Mouse (Mus musculus) limb, embryonic 14.5 days (tissue): ENCODE measurements around the gene Gm6370. TPM values are rescaled to one million over a fixed set of nuclear protein-coding genes. Genes with fewer than 3 reads are reported as not detected.
"Not testable (repeated sequence)": the region's sequence is repeated elsewhere in the genome, so short reads cannot be mapped to it uniquely, and the experiment has no call there.

Experiments used
- ATAC-seq: fragments of 200-750 bp; cut with Nextera tagmentation; 2 replicates; pipeline ENCODE4 v1.8.0; 2017; ENCODE audit warnings: low read depth, moderate number of reproducible peaks, moderate TSS enrichment; ENCODE audit not compliant: low FRiP score
- DNase-seq: peaks from one replicate; pipeline ENCODE4 v3.0.0-alpha.2; 2015; ENCODE audit warnings: low spot score
- H3K27ac ChIP-seq: fragments of 300-500 bp; sonication (generic); replicated peaks from 2 replicates; pipeline ENCODE4 v1.5.1; 2014; ENCODE audit warnings: low read depth, mild to moderate bottlenecking, low read length, moderate library complexity, mixed read lengths
- H3K27me3 ChIP-seq: fragments of 300-500 bp; sonication (generic); 2 replicates; pipeline ENCODE4 v1.6.1; 2014; ENCODE audit warnings: low read length, mixed read lengths; ENCODE audit not compliant: control insufficient read depth, insufficient read depth
- H3K36me3 ChIP-seq: fragments of 300-500 bp; sonication (generic); 2 replicates; pipeline ENCODE4 v1.6.1; 2014; ENCODE audit warnings: mild to moderate bottlenecking, low read length, moderate library complexity, mixed read lengths; ENCODE audit not compliant: control insufficient read depth, insufficient read depth
- H3K4me1 ChIP-seq: fragments of 300-500 bp; sonication (generic); 2 replicates; pipeline ENCODE4 v1.6.1; 2014; ENCODE audit warnings: antibody characterized with exemption, low read length, mixed read lengths; ENCODE audit not compliant: control insufficient read depth, insufficient read depth
- H3K4me2 ChIP-seq: fragments of 300-500 bp; sonication (generic); replicated peaks from 2 replicates; pipeline ENCODE4 v1.6.1; 2014; ENCODE audit warnings: low read depth, mild to moderate bottlenecking, low read length, moderate library complexity; ENCODE audit not compliant: severe bottlenecking
- H3K4me3 ChIP-seq: fragments of 300-500 bp; sonication (generic); replicated peaks from 2 replicates; pipeline ENCODE4 v1.5.1; 2014; ENCODE audit warnings: low read length
- H3K9ac ChIP-seq: fragments of 300-500 bp; sonication (generic); 2 replicates; pipeline ENCODE4 v1.6.1; 2014; ENCODE audit warnings: mild to moderate bottlenecking, low read depth, low read length, moderate library complexity; ENCODE audit not compliant: severe bottlenecking
- H3K9me3 ChIP-seq: fragments of 300-500 bp; sonication (generic); 2 replicates; pipeline ENCODE4 v1.6.1; 2016; ENCODE audit warnings: low read length; ENCODE audit not compliant: control insufficient read depth
- WGBS: fragments of 180-500 bp; shearing (Covaris S2); extraction: QIAGEN DNeasy Blood & Tissue Kit; methylation state at CpG from one replicate; pipeline ENCODE4 v1.1.7; 2014; 5-methylcytosine and 5-hydroxymethylcytosine counted together
- polyA plus RNA-seq, 2 experiments: library from polyadenylated mRNA; depleted of rRNA in 1 of 2; stranded (reverse) in 1 of 2; unstranded in 1 of 2; fragments of >200 nt; fragmentation: Nextera tagmentation in 1 of 2; extraction: Ambion mirVana in 1 of 2; gene quantifications; 2 replicates each; pipeline versions ENCODE4 v1.2.1 to v1.2.3; 2012 to 2014

Gm6370 gene
- polyA plus RNA-seq, 2 experiments = not detected

- WGBS = no CpG with 5 or more reads among the region's 5 CpGs
- not testable (repeated sequence) for H3K27ac ChIP-seq
Measured at GRCm38 (mm10) chr5:146502099-146502498, 10.9 kb downstream of the Gm6370 start, which contains the start of gene 4930449I24Rik. Gene 4930449I24Rik, plus strand, starts transcription at chr5:146502399.

GRCm38 (mm10) chr5:146513823-146514222, 22.7 kb downstream of the Gm6370 start, which contains the start of gene Gm3402:
Gene Gm3402, plus strand, starts transcription at chr5:146514123.
- not testable (repeated sequence) for H3K9ac ChIP-seq, H3K4me2 ChIP-seq

More at GRCm38 (mm10) chr5:146502099-146502498, 10.9 kb downstream of the Gm6370 start, which contains the start of gene 4930449I24Rik:
- not testable (repeated sequence) for H3K27me3 ChIP-seq, H3K4me2 ChIP-seq, H3K4me1 ChIP-seq, DNase-seq, H3K4me3 ChIP-seq, H3K36me3 ChIP-seq, H3K9ac ChIP-seq, ATAC-seq, H3K9me3 ChIP-seq

GRCm38 (mm10) chr5:146525501-146525900, 34.3 kb downstream of the Gm6370 start, which contains the start of gene Gm3404:
Gene Gm3404, plus strand, starts transcription at chr5:146525801.
- WGBS = 100% methylated on average over 3 of the region's 3 CpGs
- H3K4me2 ChIP-seq = not testable (repeated sequence)

More at GRCm38 (mm10) chr5:146513823-146514222, 22.7 kb downstream of the Gm6370 start, which contains the start of gene Gm3402:
- not testable (repeated sequence) for H3K36me3 ChIP-seq, H3K27ac ChIP-seq, ATAC-seq, H3K4me1 ChIP-seq, H3K27me3 ChIP-seq, DNase-seq, H3K4me3 ChIP-seq, H3K9me3 ChIP-seq
- WGBS = no CpG with 5 or more reads among the region's 5 CpGs

GRCm38 (mm10) chr5:146537347-146537746, 46.2 kb downstream of the Gm6370 start, which contains the start of gene Gm3409:
Gene Gm3409, plus strand, starts transcription at chr5:146537647.
- not testable (repeated sequence) for H3K27ac ChIP-seq, H3K4me1 ChIP-seq, H3K4me3 ChIP-seq, H3K27me3 ChIP-seq, ATAC-seq, H3K9ac ChIP-seq, H3K4me2 ChIP-seq, H3K36me3 ChIP-seq, DNase-seq, H3K9me3 ChIP-seq
- WGBS = 80% methylated on average over 2 of the region's 3 CpGs

More at GRCm38 (mm10) chr5:146525501-146525900, 34.3 kb downstream of the Gm6370 start, which contains the start of gene Gm3404:
- not testable (repeated sequence) for H3K4me1 ChIP-seq, ATAC-seq, H3K27ac ChIP-seq, H3K9me3 ChIP-seq, H3K27me3 ChIP-seq, H3K36me3 ChIP-seq, H3K9ac ChIP-seq, DNase-seq, H3K4me3 ChIP-seq

Other genes with a start within 250 kb of the Gm6370 start
- 10.8 and 12.4 TPM in 2 replicates for gene Wasf3, start 106.4 kb upstream of the Gm6370 start, polyA plus RNA-seq (2012; rRNA removed)
- gene Wasf3, start 106.4 kb upstream of the Gm6370 start, polyA plus RNA-seq (2014; fragmentation: Nextera tagmentation; extraction: Ambion mirVana) = 1.4 and 2.2 TPM in 2 replicates
- gene Gm6408, start 9.4 kb upstream of the Gm6370 start, polyA plus RNA-seq (2012; rRNA removed) = 0.06 TPM in 1 of 2 replicates, not detected in the other
- gene Gm6408, start 9.4 kb upstream of the Gm6370 start, polyA plus RNA-seq (2014; fragmentation: Nextera tagmentation; extraction: Ambion mirVana) = not detected in 2 replicates
- gene 4930449I24Rik, start 11.0 kb downstream of the Gm6370 start, polyA plus RNA-seq (2012; rRNA removed) = not detected in 2 replicates
- not detected in 2 replicates for gene 4930449I24Rik, start 11.0 kb downstream of the Gm6370 start, polyA plus RNA-seq (2014; fragmentation: Nextera tagmentation; extraction: Ambion mirVana)
- not detected in 2 replicates for gene Gm3402, start 22.8 kb downstream of the Gm6370 start, polyA plus RNA-seq (2012; rRNA removed)
- gene Gm3402, start 22.8 kb downstream of the Gm6370 start, polyA plus RNA-seq (2014; fragmentation: Nextera tagmentation; extraction: Ambion mirVana) = not detected in 2 replicates
- not detected in 2 replicates for gene Gm3404, start 34.4 kb downstream of the Gm6370 start, polyA plus RNA-seq (2012; rRNA removed)
- not detected in 2 replicates for gene Gm3404, start 34.4 kb downstream of the Gm6370 start, polyA plus RNA-seq (2014; fragmentation: Nextera tagmentation; extraction: Ambion mirVana)
- not detected in 2 replicates for gene Gm3409, start 46.3 kb downstream of the Gm6370 start, polyA plus RNA-seq (2012; rRNA removed)
- gene Gm3409, start 46.3 kb downstream of the Gm6370 start, polyA plus RNA-seq (2014; fragmentation: Nextera tagmentation; extraction: Ambion mirVana) = not detected in 2 replicates
- gene Gm3415, start 64.8 kb downstream of the Gm6370 start, polyA plus RNA-seq (2012; rRNA removed) = not detected in 2 replicates
- gene Gm3415, start 64.8 kb downstream of the Gm6370 start, polyA plus RNA-seq (2014; fragmentation: Nextera tagmentation; extraction: Ambion mirVana) = not detected in 2 replicates
- 0.52 and 0.55 TPM in 2 replicates for gene Gpr12, start 93.9 kb downstream of the Gm6370 start, polyA plus RNA-seq (2012; rRNA removed)
- 0.08 and 0.40 TPM in 2 replicates for gene Gpr12, start 93.9 kb downstream of the Gm6370 start, polyA plus RNA-seq (2014; fragmentation: Nextera tagmentation; extraction: Ambion mirVana)